Mouse (Mus musculus) frontal cortex, postnatal 25 days (tissue): ENCODE data around the gene Itpr2.
"Not testable (repeated sequence)": the region's sequence is repeated elsewhere in the genome, so short reads cannot be mapped to it uniquely, and the experiment has no call there.

Experiments
- DNase-seq, 2 experiments: peaks; one replicate each; pipeline ENCODE4 v3.0.0; 2022; ENCODE audit warnings: low spot score in 2 of 2

Gene Itpr2

DNA sequence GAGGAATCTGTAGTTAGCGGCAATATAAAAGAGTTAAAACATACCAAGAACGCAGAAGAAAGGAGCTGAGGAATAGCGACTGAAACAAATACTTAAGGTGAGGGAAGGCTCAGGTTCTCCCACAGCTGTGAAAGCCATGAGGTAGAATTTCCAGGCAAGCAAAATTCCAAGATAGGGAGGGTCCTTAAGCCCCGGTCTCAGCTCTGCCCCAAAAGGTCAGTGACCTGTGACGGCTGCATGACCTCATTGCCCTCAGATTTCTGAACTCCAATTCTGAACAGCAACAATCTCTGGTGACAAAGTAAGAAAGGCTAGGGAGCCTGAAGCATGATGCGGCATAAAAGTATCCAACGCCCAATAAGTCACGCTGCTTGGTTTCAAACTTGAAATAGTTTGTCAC, 33.7 kb downstream of the Itpr2 start:
- no peak for DNase-seq

DNA sequence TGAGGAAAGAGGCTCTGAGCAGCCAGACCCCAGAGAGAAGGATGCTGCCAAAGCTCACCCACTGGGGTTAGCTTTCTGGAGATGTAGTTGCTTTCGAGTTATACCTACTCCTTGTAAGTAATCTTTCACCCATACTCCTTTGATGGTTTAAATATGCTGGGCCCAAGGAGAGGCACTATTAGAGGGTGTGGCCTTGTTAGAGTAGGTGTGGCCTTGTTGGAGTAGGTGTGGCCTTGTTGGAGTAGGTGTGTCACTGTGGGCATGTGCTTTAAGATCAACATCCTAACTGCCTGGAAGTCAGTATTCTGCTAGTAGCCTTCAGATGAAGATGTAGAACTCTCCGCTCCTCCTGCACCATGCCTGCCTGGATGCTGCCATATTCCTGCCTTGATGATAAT, 37.4 kb downstream of the Itpr2 start:
- not testable (repeated sequence) for DNase-seq

DNA sequence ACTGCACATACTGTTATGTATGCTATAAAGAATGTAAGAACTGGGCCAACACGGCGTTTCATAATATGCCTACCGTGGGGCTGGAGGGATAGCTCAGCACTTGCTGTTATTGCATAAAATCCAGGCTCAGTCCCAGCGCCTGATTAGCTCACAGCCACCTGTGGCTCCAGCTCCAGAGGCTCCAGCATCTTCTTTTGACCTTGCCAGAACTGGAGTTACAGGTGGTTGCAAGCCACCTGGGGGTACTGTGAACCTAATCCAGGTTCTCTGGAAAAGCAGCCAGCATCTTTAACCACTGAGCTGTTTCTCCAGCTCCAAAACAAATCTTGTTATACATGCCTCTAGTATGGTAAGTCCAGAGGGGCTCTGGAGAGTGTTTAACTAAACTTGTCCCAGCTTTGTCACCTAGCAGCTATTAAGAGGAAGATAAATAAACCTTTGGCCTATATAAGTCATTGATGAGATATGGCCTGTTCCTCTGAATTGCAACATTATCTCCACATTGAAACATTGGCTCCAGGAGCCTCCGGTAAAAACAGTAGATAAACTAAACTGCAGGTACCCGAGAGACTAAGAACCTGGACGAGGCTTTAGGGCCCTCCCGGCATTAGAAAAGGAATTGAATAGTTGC, 37.9 kb downstream of the Itpr2 start:
- DNase-seq, result no peak

DNA sequence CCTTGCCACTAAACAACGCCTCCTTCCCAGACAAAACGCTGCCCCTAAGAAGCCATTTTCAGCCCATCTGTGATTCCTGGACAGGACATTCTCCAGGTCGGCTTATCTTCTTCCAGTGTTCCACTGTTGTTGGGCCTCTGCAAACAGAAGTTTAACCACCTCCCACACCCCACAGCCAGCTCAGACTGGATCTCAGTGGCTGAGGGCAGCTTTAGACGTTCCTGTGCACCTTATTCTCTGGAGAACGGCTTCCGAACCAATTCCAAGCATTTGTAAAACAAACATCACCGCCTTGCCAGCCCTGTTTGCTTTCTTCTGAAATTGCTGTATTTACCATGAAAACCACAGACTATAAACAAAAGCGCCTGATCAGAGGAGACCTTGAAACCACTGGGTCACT, 41.1 kb downstream of the Itpr2 start:
- no peak for DNase-seq

DNA sequence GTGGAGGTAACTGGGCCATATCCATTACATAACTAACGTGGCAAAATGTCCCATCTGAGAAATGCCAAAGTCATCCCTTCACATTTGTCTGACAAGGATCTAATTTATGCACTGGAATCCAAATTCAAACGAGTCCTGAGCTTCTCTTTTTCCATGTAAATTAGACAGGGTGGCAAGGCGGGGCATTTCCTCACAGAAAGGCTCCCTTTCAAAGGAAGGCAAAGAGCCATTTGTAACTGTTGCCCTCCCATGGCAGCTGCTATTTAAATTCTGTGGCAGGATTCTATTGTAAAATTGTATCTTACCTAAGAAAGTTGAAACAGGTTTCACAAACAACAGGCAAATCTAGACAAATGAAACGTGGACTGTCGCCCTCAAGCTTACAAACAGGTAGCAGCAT, 43.6 kb downstream of the Itpr2 start:
- no peak for DNase-seq

DNA sequence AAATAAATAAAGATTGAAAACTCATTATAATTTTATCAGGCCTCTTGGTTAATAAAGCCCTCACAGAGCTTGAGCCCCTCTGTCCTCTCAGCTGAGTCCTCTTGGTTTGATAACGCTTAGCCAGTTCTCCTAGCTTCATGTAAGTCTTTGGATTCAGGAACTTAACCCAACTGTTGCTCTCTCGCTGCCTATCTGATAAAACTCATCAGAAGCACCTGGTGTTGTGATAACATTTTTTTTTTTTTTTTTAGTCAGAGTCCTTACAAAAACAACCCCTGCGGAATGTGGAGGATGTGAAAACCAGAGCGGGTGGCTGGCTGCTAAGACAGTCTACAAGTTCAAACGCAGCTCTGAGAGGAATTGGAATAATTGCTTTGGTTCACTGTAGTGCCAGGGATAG, 45.3 kb downstream of the Itpr2 start:
- DNase-seq, result no peak

DNA sequence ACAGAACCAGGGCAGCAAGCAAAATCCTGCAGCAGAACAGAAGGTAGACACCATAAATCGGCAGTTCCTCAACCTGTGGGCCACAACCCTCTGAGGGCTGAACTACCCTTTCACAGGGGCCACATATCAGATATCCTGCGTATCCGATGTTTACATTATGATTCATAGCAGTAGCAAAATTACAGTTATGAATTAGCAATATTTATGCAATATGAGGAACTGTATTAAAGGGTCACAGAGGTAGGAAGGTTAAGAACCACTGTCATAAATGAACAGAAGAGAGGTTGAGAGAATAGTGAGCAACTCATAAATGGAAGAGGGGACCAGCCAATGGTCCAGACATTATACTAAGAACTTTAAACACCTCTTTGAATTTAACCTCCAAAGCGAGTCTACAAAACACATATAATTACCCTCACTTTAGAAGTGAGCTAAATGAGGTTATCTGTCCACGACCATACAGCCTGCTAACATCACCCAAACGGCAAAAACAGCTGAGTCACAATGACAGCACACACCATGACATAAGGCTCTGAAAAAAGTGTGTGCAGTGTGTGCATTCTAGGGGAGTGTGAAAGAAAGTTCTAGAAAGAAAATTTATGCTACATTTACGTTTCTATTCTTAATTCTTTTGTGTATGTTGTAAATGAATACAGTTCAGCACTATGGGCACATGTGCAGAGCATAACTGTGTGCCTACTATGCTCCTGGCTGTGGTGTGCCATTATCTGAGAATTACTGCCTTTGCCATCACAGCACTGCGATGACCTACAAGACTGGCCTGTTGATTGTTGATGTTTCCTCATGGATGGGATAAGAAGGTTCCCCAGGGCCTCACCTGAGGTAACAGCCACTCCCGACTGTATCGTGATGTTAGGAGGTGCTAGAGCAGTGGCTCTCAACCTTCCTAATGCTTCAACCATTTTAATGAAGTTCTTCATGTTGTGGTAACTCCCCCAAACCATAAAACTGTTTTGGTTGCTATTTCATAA, 47.2 kb downstream of the Itpr2 start:
- no peak for DNase-seq

DNA sequence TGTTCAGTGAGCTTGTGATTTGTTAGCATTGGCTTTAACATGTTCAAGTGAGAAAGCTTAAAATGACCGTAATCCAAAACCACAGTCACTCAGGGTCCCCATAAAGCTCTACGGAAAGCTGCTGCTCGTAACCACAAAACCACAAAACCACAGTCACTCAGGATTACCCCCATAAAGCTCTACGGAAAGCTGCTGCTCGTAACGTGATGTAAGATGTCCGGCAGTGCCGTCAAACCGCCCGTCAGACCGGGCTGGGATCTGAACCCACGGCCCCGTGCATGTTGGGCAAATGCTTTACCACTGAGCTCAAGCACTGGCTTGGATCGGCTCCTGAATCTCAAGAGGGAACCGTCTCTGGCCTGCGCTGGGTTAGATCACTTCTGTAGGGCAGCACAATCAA, 49.5 kb downstream of the Itpr2 start:
- no peak for DNase-seq

DNA sequence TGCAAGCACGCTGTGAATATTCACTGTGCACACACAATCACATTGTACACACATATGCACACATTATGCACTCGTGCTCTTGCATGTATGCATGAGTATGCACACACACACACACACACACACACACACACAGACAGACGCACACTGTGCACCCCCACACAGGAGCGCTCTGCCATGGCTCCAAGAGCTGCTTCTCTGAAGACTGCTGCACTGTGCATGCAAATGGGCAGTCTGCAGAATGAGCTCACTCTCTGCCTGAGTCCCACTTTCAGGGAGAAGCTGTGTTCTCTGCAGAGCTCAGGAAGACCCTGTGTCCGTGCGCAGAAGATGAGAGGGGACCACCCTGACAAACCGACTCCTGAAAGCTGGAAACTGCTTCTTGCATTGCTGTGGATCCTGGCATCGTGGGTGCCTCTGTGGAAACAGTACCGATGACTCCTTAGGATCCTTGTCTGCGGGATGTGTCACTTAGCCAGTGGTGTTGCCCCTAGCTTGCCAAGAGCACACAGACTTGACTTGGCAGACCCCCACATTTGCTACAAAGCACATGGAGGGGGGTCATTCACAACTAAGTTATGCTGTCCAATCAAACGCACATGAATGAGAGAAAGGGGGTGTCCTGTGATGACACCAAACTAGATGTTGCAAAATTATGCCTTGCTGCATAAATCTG, 55.9 kb downstream of the Itpr2 start:
- no peak for DNase-seq

DNA sequence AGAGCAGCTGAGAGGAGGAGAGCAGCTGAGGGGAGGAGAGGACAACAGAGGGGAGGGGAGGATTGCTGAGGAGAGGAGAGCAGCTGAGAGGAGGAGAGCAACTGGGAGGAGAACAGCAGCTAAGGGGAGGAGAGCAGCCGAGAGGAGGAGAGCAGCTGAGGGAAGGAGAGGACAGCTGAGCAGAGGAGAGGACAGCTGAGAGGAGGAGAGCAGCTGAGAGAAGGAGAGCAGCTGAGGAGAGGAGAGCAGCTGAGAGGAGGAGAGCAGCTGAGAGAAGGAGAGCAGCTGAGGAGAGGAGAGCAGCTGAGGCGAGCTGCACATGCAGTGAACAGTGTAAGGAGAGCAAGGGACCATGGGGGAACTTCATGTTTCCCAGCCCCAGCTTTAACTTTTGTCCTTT, 62.2 kb downstream of the Itpr2 start:
- no peak for DNase-seq

DNA sequence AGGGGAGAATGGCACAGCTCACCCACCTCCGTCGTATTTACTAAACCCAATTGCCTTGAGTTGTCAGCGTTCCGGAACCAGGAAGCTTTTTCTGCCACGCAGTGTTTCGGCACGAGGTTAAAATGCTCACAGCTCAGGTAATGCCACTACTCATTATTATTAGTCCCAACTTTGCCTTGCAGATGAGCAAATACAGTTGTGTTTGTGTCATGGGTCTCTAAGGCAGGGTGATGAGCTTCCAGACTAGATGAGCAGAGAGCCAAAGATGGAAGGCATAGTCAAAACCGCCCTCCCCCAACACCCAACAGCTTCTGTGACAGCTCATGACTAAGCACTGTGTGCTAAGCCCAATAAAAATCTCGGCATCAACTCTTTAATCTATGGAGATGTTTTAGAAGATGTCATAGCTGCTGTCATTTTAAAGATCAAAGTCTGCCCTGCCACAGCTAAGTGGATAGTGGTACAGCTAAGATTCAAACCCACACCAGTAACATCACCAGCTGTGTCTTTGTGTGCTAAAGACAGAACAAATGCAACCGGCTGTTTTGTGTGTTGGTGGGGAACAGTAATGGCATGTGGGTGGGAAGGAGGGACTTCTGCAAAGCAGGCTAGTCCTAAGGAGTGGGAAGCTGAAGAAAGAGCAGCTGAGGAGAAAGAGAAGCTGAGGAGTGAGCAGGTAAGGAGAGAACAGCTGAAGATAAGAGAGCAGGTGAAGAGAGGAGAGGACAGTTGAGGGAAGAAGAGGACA, 62.8 kb downstream of the Itpr2 start:
- DNase-seq, result no peak

DNA sequence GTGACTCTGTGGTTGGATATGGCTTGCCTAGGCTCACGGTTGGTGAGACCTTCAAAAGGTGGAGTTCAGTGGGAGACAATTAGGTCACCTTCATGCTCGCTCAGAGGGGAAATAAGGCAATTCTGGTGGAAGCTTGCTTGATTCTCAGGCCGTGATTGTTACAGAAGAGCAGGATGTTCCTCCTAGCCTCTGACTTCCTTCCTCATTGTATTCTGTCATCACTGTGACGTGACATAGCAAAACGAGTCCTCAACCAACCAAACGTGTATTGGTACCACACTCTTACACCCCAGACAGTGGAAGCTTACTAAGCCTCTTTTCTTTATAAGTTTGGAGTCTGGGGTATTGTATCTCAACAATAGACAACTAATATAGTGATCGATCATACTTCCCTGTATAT, 64.0 kb downstream of the Itpr2 start:
- no peak for DNase-seq

DNA sequence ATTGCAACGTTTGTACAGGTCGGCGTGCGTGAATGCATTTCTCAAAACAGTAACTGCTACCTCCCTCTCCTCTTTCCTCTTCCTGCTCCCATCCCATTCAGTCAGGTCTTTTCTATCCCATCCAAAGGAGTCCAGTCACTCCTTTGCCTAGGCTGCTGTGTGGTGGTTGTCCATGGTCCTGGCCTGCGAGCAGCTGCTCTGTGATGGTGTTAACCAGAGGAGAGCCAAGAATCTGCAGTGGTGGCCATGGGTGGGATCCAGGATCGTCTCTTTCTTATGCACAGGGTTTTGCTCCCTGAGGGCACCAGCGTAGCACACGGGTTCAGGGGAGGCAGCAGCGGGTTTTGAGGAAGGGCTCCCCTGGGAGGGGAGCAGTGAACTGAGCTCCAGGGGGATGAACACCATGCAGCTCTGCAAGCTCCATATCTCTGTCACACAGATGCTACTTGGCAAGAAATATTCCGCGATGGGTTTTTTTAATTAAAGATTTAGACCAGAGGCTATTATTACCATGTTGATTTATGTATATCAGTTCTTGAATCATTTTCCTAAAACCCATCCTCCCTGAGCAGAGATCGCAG, 65.0 kb downstream of the Itpr2 start:
- DNase-seq, result no peak

DNA sequence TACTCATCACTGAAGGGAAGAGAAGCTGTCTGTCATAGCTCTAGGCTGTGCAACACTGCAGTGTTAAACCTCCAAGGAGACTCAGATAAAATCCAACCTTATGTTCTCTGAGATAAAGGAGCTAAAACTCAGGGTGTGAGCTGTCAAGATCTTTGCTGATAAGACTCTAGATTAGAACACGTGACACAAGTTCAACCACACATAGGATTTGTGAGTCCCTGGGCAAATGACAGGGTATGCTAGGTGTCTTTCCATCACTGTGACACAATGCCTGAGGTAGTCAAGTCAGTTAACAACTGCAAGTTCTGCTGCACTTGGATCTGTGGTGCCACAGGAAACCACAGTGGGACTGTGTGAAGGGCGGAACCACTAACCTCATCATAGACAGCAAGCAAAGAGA, 67.8 kb downstream of the Itpr2 start:
- DNase-seq, result no peak

DNA sequence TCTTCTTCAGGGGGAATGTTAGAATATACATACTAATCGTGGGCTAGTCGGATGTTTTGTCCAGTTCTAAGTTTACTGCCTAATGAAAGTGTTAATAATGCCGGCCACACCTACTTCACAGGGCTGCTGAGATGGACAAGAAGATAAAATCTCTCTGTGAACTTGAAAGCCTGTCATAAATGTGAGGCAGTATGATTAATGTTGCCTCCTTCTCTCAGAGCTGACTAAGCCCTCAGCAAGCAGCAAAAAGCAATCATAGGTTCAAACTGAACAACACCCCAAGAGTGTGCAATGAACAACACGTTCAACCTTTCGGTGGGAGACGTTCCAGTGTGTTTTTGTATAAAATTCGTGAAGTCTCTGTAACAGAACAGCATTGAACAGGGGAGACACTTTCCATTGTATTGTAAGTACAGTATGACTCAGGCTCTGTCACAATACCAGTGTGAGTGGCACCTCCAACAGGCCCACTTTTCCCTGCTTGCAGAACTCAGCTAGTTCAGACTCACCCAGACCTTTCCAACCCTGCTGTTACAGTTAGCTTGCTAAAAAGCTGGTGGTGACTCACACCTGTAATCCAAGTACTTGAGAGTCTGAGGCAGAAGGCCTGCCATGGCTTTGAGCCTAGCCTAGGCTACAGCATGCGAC, 69.7 kb downstream of the Itpr2 start:
- no peak for DNase-seq

DNA sequence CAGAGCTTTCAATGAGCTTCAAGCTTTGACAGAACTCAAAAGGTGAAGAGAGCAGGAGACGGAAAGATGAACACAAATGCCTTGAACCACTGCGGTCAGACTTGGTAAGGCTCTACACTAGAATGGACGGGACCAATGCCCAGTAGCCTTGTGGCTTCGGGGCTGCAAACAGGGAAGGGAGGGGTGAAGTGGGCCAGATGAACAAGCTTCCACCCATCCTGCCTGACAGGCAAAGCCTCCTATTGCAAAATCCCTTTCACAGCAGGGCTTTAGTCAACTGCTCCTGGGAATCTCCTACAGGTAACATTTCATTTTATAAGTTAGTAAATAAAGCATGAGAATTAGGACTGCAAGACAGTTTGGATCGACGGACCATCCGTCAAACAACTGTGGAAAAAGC, 70.2 kb downstream of the Itpr2 start:
- no peak for DNase-seq

DNA sequence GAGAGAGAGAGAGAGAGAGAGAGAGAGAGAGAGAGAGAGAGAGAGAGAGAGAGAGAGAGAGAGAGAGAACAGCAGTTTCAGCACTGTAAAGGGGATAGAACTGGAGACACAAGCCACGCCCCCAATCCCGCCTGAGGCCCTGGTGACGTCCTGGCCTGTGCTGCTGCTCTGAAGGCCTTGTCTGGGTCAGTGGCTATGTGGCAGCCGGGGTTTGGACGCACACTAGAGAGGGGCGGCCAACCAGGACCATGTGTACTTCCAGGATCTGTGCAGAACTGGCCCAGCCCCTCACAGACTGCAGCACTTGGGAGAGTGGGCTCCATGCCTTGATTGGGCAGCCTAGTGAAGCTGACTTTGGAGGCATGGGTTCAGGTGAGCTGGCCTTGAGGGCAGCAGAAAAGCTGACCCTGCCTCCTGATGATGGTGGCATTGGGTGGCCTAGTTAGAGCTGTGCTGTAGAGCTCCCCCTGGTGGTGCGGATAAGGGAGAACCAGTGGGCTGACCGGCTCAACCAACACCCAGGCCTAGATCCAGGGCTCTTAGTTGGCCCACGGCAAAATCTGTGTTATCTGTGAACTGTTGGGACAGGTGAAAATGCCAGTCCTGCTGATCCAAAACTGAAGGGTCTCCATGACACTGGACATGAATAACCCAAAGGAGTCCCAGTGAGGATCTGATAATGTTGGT, 72.2 kb downstream of the Itpr2 start:
- DNase-seq, result no peak

DNA sequence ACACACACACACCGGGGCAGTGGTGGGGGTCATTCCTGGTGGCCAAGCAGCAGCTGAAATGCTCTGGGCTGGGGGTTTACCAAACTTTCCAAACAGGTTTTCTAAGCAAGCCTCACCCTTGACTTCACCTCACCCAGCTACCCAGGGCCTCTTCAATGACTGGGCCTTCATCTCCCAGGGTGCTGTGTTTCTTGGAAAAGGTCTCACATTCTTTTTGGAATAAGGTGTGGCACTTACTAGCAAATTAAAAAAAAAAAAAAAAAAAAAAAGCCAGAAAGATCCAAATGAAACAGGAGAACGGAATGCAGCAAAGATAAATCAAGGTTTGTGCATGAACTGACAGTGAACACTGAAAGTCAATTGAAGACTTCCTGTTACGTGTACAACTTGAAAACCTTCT, 77.2 kb downstream of the Itpr2 start:
- no peak for DNase-seq

DNA sequence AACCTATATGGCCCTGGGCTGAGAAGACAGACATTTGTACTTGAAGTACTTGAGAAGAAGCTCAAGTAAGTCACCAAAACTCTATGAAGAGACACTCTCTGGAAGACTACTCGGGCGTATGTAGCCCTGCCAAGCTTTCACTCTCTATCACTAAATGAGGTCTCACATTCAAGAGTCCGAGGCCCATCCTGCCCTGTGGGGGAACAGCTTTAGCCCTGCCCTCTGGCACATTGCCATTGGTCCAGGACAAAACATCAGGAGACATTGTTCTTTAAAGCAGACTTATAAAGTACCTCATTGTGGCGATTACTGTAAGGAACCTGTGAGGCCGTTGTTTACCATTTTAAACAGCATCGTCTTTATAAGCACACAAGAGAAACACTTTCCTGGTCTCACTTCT, 77.7 kb downstream of the Itpr2 start:
- no peak for DNase-seq

DNA sequence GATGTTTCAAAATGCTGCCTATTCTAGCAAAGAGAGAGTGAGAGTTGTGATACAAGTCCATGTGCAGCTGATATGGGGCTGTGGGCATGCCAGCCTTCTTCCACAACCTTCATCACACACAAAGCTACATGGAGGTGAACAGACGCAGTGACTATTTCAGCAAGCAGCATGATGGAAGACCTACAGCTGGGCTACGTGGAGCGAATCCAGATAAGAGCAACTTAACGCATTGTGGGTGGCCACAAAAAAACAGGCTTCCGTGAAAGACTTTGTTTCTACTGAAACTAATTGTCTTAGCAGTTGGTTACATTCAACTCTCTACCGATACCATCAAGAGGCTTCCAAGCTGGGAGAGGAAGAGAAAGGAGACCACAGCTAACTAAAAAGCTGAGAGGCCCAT, 81.3 kb downstream of the Itpr2 start:
- no peak for DNase-seq

DNA sequence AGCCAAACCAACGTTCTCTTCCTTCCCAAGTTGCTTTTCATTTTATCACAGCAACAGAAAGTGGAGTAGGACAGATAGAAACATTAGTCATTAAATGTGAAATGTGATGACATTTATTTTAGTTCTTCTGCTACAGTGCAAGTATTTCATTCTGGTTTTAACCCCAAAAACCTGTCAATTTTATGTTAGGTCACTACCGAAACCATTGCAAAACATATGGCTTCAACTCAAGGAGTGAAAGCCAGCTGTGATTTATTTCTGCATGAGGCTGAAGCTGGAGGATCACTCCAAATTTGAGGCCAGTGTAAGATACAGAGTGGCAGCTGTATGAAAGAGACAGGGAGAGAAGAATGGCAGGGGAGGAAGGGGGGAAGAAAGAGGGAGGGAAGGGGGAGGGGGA, 85.6 kb downstream of the Itpr2 start:
- no peak for DNase-seq
